Mouse (Mus musculus): Measurements from ENCODE around the gene Vps26a. TPM values are rescaled to one million over a fixed set of nuclear protein-coding genes. Genes with fewer than 3 reads are reported as not detected.
"Not testable (repeated sequence)": the region's sequence is repeated elsewhere in the genome, so short reads cannot be mapped to it uniquely, and the experiment has no call there.

The Vps26a gene
- polyA plus RNA-seq, 1 experiment from 2014 or later, result 79.0 TPM

GRCm38 (mm10) chr10:62500088-62500915, 13.7 kb upstream of the Vps26a start:
- no peaks in the 10 kb centered on the region for H3K27me3 ChIP-seq
- no peak overlapping the region for H3K9ac ChIP-seq
- 22% methylated on average over 15 of the region's 15 CpGs for WGBS

GRCm38 (mm10) chr10:62491681-62492080, 5.1 kb upstream of the Vps26a start:
- ATAC-seq (ENCODE audit: borderline replicate concordance, extremely low read depth, low FRiP score, low TSS enrichment); H3K4me1 ChIP-seq; H3K27me3 ChIP-seq; H3K9me3 ChIP-seq; H3K36me3 ChIP-seq; H3K4me3 ChIP-seq; H3K4me2 ChIP-seq; H3K27ac ChIP-seq; H3K9ac ChIP-seq: not testable (repeated sequence)
- WGBS, result 80% methylated on average over 3 of the region's 3 CpGs

More at GRCm38 (mm10) chr10:62500088-62500915, 13.7 kb upstream of the Vps26a start:
- ATAC-seq (ENCODE audit: borderline replicate concordance, extremely low read depth, low FRiP score, low TSS enrichment), result no peak
- Histone ChIP-seq H3K27ac (no peak overlapping the region), H3K4me1 (no peaks in the 10 kb centered on the region), H3K36me3 (no peaks in the 10 kb centered on the region), H3K9me3 (no peaks in the 10 kb centered on the region), H3K4me3 (no peak overlapping the region), H3K4me2 (no peak overlapping the region)

GRCm38 (mm10) chr10:62488266-62488665, 1.7 kb upstream of the Vps26a start:
- no peaks in the 10 kb centered on the region for H3K36me3 ChIP-seq
- ATAC-seq (ENCODE audit: borderline replicate concordance, extremely low read depth, low FRiP score, low TSS enrichment), result no peak
- peaks cover 16% of the 10 kb centered on the region; the same call in 1 of the 2 replicates for H3K4me1 ChIP-seq
- no peak overlapping the region for H3K4me3 ChIP-seq
- H3K9ac ChIP-seq, result no peak overlapping the region
- H3K9me3 ChIP-seq, result no peaks in the 10 kb centered on the region
- no peak overlapping the region for H3K27ac ChIP-seq
- 12% methylated on average over 1 of the region's 1 CpGs for WGBS
- no peak overlapping the region for H3K4me2 ChIP-seq
- no peaks in the 10 kb centered on the region for H3K27me3 ChIP-seq

- no peaks in the 10 kb centered on the region for H3K9me3 ChIP-seq
- under 1% methylated on average over 48 of the region's 48 CpGs for WGBS
- ATAC-seq (ENCODE audit: borderline replicate concordance, extremely low read depth, low FRiP score, low TSS enrichment), result peak; percentile 75
Observed at GRCm38 (mm10) chr10:62485878-62486582, 575 bp downstream of the Vps26a start.

GRCm38 (mm10) chr10:62481108-62481852, 5.3 kb downstream of the Vps26a start:
- H3K4me2 ChIP-seq, result no peak overlapping the region
- no peaks in the 10 kb centered on the region for H3K36me3 ChIP-seq
- H3K4me1 ChIP-seq, result peaks cover 6% of the 10 kb centered on the region; the same call in 1 of the 2 replicates
- no peaks in the 10 kb centered on the region for H3K27me3 ChIP-seq
- H3K27ac ChIP-seq, result no peak overlapping the region
- no peak overlapping the region for H3K9ac ChIP-seq
- no peak overlapping the region for H3K4me3 ChIP-seq
- ATAC-seq (ENCODE audit: borderline replicate concordance, extremely low read depth, low FRiP score, low TSS enrichment), result no peak
- H3K9me3 ChIP-seq, result no peaks in the 10 kb centered on the region
- 64% methylated on average over 7 of the region's 7 CpGs for WGBS

More at GRCm38 (mm10) chr10:62485878-62486582, 575 bp downstream of the Vps26a start:
- no peaks in the 10 kb centered on the region for H3K36me3 ChIP-seq
- H3K27ac ChIP-seq, result peak overlapping the region; percentile 65
- peaks cover 16% of the 10 kb centered on the region; the same call in 1 of the 2 replicates for H3K4me1 ChIP-seq
- peak overlapping the region; percentile 73 for H3K4me3 ChIP-seq
- H3K9ac ChIP-seq, result peak overlapping the region; percentile 65
- no peaks in the 10 kb centered on the region for H3K27me3 ChIP-seq
- H3K4me2 ChIP-seq, result peak overlapping the region; percentile 67

- no peak for ATAC-seq (ENCODE audit: borderline replicate concordance, extremely low read depth, low FRiP score, low TSS enrichment)
- H3K4me2 ChIP-seq, result no peak overlapping the region
- no peaks in the 10 kb centered on the region for H3K4me1 ChIP-seq
- H3K36me3 ChIP-seq, result no peaks in the 10 kb centered on the region
- H3K9me3 ChIP-seq, result no peaks in the 10 kb centered on the region
- 79% methylated on average over 2 of the region's 2 CpGs for WGBS
- no peak overlapping the region for H3K9ac ChIP-seq
- no peak overlapping the region for H3K4me3 ChIP-seq
- H3K27me3 ChIP-seq, result no peaks in the 10 kb centered on the region
- H3K27ac ChIP-seq, result no peak overlapping the region
Observed at GRCm38 (mm10) chr10:62476980-62477379, 9.6 kb downstream of the Vps26a start.

GRCm38 (mm10) chr10:62474944-62475343, 11.7 kb downstream of the Vps26a start:
- Histone ChIP-seq H3K9ac (no peak overlapping the region), H3K36me3 (no peaks in the 10 kb centered on the region), H3K27me3 (no peaks in the 10 kb centered on the region), H3K4me1 (no peaks in the 10 kb centered on the region), H3K4me3 (no peak overlapping the region), H3K9me3 (no peaks in the 10 kb centered on the region), H3K27ac (no peak overlapping the region), H3K4me2 (no peak overlapping the region)
- no peak for ATAC-seq (ENCODE audit: borderline replicate concordance, extremely low read depth, low FRiP score, low TSS enrichment)
- WGBS, result 90% methylated on average over 10 of the region's 10 CpGs

GRCm38 (mm10) chr10:62471105-62471504, 15.5 kb downstream of the Vps26a start:
- H3K4me3 ChIP-seq, result no peak overlapping the region

GRCm38 (mm10) chr10:62469736-62470135, 16.9 kb downstream of the Vps26a start:
- Histone ChIP-seq H3K36me3 (peaks cover 2% of the 10 kb centered on the region; the same call in 1 of the 2 replicates), H3K4me1 (no peaks in the 10 kb centered on the region), H3K27ac (no peak overlapping the region), H3K4me2 (no peak overlapping the region), H3K4me3 (no peak overlapping the region), H3K9ac (no peak overlapping the region), H3K27me3 (no peaks in the 10 kb centered on the region), H3K9me3 (no peaks in the 10 kb centered on the region)
- ATAC-seq (ENCODE audit: borderline replicate concordance, extremely low read depth, low FRiP score, low TSS enrichment), result no peak
- WGBS, result 94% methylated on average over 4 of the region's 4 CpGs

More at GRCm38 (mm10) chr10:62471105-62471504, 15.5 kb downstream of the Vps26a start:
- no peak for ATAC-seq (ENCODE audit: borderline replicate concordance, extremely low read depth, low FRiP score, low TSS enrichment)
- 70% methylated on average over 5 of the region's 5 CpGs for WGBS
- Histone ChIP-seq H3K9ac (no peak overlapping the region), H3K27me3 (no peaks in the 10 kb centered on the region), H3K36me3 (0 out of 2 replicates have a peak, but pooled peaks cover under 1% of the 10 kb centered on the region), H3K9me3 (no peaks in the 10 kb centered on the region), H3K4me1 (no peaks in the 10 kb centered on the region), H3K4me2 (no peak overlapping the region), H3K27ac (no peak overlapping the region)

GRCm38 (mm10) chr10:62461321-62461720, 25.3 kb downstream of the Vps26a start:
- Histone ChIP-seq H3K9ac (no peak overlapping the region), H3K27ac (no peak overlapping the region), H3K4me2 (no peak overlapping the region), H3K4me3 (no peak overlapping the region), H3K27me3 (no peaks in the 10 kb centered on the region), H3K36me3 (peaks cover 28% of the 10 kb centered on the region), H3K9me3 (no peaks in the 10 kb centered on the region), H3K4me1 (no peaks in the 10 kb centered on the region)
- ATAC-seq (ENCODE audit: borderline replicate concordance, extremely low read depth, low FRiP score, low TSS enrichment), result no peak

- not testable (repeated sequence) for ATAC-seq (ENCODE audit: borderline replicate concordance, extremely low read depth, low FRiP score, low TSS enrichment); H3K4me2 ChIP-seq; H3K27me3 ChIP-seq; H3K9ac ChIP-seq; H3K27ac ChIP-seq; H3K4me3 ChIP-seq; H3K9me3 ChIP-seq
- WGBS, result 65% methylated on average over 11 of the region's 11 CpGs
- peaks cover 13% of the 10 kb centered on the region for H3K36me3 ChIP-seq
- peaks cover 13% of the 10 kb centered on the region for H3K4me1 ChIP-seq
Observed at GRCm38 (mm10) chr10:62452001-62452400, 34.6 kb downstream of the Vps26a start.

Data from lung, embryonic 15.5 days (tissue).